Mouse (Mus musculus): ENCODE measurements at regions not wholly inside any gene's neighbourhood (a gene's known extent, or its start where the extent isn't known, plus 50 kb on each side); places are given as distances from the start of the nearest gene placed in this dataset.

DNA sequence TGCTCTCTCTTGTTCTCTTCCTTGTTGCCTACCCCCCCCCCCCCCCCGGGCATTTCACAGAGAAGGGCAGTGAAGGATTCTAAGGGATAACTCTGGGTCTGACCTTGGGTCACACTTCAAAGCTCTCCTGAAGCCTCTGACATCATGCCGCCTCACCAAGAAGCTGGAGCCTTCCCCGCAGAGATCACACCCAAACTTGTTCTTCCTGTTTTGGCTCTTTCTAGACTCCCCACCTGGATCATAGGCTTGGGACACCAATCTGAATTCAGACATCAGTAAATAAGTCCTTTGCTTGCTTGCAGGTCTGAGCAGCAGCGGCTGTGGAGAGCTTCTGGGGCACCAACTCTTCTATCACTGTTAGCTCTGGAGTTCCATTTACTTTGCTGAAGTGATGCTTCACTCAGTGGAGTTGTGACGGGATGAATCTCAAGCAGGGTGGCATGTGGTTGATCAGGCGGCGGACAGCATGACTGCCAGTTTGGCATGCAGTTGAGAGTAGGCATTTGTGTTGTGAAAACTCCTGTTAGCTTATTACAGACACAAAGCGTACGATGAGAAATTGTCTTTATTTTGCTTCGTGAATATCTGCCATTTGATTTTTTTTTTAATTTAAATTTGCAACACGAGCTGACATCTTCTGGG, 226.5 kb upstream of the Adgrl2 start:
- no peak for TF ChIP-seq POLR2A (IDR thresholded peaks at IDR 0.05; ENCODE audit: insufficient read depth, low read length)
- TF ChIP-seq CTCF (IDR thresholded peaks at IDR 0.05; ENCODE audit: low read depth, low read length) = no peak
- TF ChIP-seq EP300 (IDR thresholded peaks at IDR 0.05; ENCODE audit: insufficient read depth, low read depth, low read length) = peak; percentile 70; the same call in 1 of the 2 replicates
